Mouse (Mus musculus) small intestine, adult 2 months (tissue): Measurements from ENCODE around the gene Usp8. TPM values are rescaled to one million over a fixed set of nuclear protein-coding genes. Genes with fewer than 3 reads are reported as not detected.

Source experiments
- H3K27ac ChIP-seq: fragments of 200-500 bp; 2 replicates; pipeline ENCODE4 v1.5.1; 2012; ENCODE audit warnings: low read depth, low read length, control low read depth, inconsistent platforms; ENCODE audit not compliant: insufficient read depth
- H3K27me3 ChIP-seq: fragments of 200-500 bp; 2 replicates; pipeline ENCODE4 v1.6.1; 2012; ENCODE audit warnings: mild to moderate bottlenecking, moderate library complexity, low read length, inconsistent platforms; ENCODE audit not compliant: control insufficient read depth, insufficient read depth
- H3K36me3 ChIP-seq: fragments of 200-500 bp; 2 replicates; pipeline ENCODE4 v1.6.1; 2012; ENCODE audit warnings: mild to moderate bottlenecking, low read length, control low read depth, inconsistent platforms; ENCODE audit not compliant: control insufficient read depth, insufficient read depth
- H3K4me1 ChIP-seq: fragments of 200-500 bp; 2 replicates; pipeline ENCODE4 v1.6.1; 2012; ENCODE audit warnings: low read length, inconsistent platforms, mixed read lengths; ENCODE audit not compliant: control insufficient read depth, insufficient read depth, insufficient read length
- H3K4me3 ChIP-seq: fragments of 200-500 bp; 2 replicates; pipeline ENCODE4 v1.5.1; 2012; ENCODE audit warnings: low read depth, mild to moderate bottlenecking, control low read depth, inconsistent platforms, low read length, moderate library complexity
- CTCF ChIP-seq: fragments of 200-500 bp; IDR thresholded peaks from 2 replicates; pipeline ENCODE4 v1.5.1; 2012; ENCODE audit warnings: low read depth, mild to moderate bottlenecking, control low read depth, inconsistent platforms, low read length, moderate library complexity, mixed read lengths; ENCODE audit not compliant: insufficient replicate concordance, insufficient read length; ENCODE audit errors: extremely low read depth
- POLR2A ChIP-seq: fragments of 200-500 bp; IDR thresholded peaks from 2 replicates; pipeline ENCODE4 v1.6.1; 2012; ENCODE audit warnings: low read depth, mild to moderate bottlenecking, control low read depth, inconsistent platforms, low read length, moderate library complexity
- WGBS: fragments of 180-500 bp; shearing (Covaris S2); methylation state at CpG from one replicate; pipeline ENCODE4 v1.1.7; 2018; 5-methylcytosine and 5-hydroxymethylcytosine counted together
- polyA plus RNA-seq: library from polyadenylated mRNA; depleted of rRNA; stranded (reverse); fragments of >200 nt; gene quantifications from 2 replicates; pipeline ENCODE4 v1.2.3, GENCODE M21; 2012; rRNA removed

Usp8 gene
- polyA plus RNA-seq, 1 experiment: 7.5 TPM

DNA sequence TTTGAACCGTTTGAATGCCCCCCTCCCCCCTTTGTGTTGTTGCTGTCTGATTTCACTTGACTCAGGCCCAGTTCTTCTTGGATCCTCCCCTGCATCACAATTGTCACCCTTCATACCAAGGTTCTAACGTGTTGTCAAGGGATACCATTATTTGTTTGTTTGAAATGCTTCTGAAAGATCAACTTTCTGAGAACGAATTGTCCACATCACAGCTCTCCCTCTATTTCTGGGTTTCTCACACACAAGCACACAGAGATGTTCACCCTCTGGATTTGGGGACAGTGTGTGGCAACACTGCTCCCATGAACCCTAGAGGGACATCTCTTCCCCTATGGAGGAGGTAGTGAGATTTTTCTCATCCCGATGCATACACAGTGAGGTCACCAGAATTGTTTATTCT, 76.2 kb downstream of the Usp8 start, which contains the start of gene Usp50:
Gene Usp50 (minus strand): TSS at position 101 of the 400 bp plus-strand sequence.
- H3K27ac ChIP-seq: no peak within 1 kb of the TSS
- H3K27me3 ChIP-seq: no peaks in the 10 kb centered on the region
- 73% methylated on average over 4 of the region's 4 CpGs for WGBS
- H3K4me3 ChIP-seq: no peak within 1 kb of the TSS
- no peaks in the 10 kb centered on the region for H3K36me3 ChIP-seq
- peaks cover 6% of the 10 kb centered on the region; the same call in 1 of the 2 replicates for H3K4me1 ChIP-seq
- TF ChIP-seq CTCF (no peak), POLR2A (no peak)

DNA sequence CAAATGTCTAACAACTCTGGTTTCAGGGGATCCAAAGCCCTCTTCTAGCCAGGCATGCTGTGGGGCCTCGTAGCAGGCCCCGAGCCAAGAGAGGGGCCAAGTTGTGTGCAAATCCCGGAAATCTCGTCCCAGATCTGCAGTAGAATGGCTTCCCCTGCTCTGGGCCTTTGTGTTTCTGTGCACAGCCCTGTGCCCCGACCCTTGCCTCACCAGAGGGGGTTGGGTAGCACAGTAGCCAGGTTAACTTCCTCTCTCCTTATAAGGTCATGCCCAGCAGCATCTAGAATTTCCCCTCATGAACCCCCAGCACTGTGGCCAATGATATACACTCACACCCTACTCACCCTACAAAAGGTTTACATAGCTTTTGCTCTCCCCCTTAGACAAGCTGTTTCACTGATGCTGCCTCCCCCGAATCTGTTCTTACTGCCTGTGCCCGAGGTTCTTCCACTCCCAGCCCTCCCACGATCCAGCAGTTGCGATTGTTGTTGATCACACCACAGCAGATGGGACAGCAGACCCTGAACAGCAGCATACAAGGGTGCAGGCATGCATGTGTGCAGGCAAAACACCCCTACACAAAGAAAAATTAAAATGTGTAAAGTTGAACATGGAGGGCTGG, 80.7 kb downstream of the Usp8 start:
- TF ChIP-seq CTCF (no peak), POLR2A (no peak)
- peaks cover 17% of the 10 kb centered on the region for H3K36me3 ChIP-seq
- H3K27me3 ChIP-seq: no peaks in the 10 kb centered on the region
- H3K4me3 ChIP-seq: no peak overlapping the region
- no peak overlapping the region for H3K27ac ChIP-seq
- peaks cover 6% of the 10 kb centered on the region; the same call in 1 of the 2 replicates for H3K4me1 ChIP-seq
- 27% methylated on average over 9 of the region's 9 CpGs for WGBS

DNA sequence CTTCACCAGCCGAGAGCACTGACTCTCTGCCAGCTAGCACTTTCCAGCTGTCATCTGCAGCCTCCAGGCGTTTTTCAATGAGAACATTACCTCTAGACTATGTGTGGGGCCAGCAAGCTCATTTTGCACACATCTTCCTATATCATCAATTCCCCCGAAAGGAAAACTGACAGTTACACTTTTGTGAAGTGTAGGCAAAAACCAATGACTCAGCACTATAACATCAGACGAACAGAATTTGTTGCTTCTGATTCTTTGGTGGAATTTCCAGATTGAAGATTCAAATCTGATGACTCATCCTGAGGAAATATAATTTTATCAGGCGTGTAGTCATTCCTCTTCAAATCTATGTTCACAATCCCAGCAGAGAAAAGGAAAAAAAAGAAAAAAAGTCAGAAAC, 85.5 kb downstream of the Usp8 start:
- 63% methylated on average over 5 of the region's 5 CpGs for WGBS
- TF ChIP-seq CTCF: no peak
- no peak for TF ChIP-seq POLR2A
- Histone ChIP-seq H3K4me1 (peaks cover 5% of the 10 kb centered on the region; the same call in 1 of the 2 replicates), H3K4me3 (no peak overlapping the region), H3K27me3 (no peaks in the 10 kb centered on the region), H3K27ac (no peak overlapping the region), H3K36me3 (peaks cover 44% of the 10 kb centered on the region)

DNA sequence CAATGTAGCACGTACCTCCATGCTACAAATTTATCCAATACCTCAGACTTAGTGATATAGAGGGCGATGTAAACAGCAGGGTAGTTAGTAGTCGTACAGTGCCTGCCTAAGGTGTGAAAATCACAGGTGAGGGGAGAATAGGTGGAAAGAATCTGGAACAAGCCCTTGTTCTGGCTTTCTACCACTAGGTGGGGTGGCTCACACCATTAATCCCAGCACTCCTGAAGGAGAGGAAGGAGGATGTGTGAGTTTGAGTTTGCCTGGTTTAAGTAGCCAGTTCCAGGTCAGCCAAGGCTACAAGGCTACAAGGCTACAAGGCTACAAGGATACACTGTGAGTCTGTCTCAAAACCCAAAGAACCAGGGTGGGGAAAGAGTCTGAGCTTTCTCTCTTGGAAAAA, 88.6 kb downstream of the Usp8 start:
- WGBS: 84% methylated on average over 3 of the region's 3 CpGs
- no peaks in the 10 kb centered on the region for H3K27me3 ChIP-seq
- H3K4me3 ChIP-seq: no peak overlapping the region
- TF ChIP-seq CTCF (no peak), POLR2A (no peak)
- H3K4me1 ChIP-seq: no peaks in the 10 kb centered on the region
- peaks cover 57% of the 10 kb centered on the region for H3K36me3 ChIP-seq
- H3K27ac ChIP-seq: no peak overlapping the region

DNA sequence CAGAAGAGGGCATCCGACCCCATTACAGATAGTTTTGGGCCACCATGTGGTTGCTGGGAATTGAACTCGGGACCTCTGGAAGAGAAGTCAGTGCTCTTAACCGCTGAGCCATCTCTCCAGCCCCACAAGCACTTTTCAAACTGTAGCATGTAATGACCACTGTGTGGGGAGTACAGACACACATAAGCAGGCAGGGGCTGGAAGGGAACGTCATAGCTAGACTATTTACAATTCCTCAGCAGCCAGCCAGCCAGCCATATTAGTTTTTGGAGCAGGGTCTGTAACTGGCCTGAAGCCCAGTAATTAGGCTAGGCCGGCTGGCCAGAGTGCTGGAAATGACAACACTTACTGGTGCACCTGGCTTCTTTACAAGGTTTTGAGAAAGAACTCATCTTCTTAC, 91.3 kb downstream of the Usp8 start:
- Histone ChIP-seq H3K27ac (no peak overlapping the region), H3K4me3 (no peak overlapping the region), H3K36me3 (peaks cover 51% of the 10 kb centered on the region), H3K27me3 (no peaks in the 10 kb centered on the region), H3K4me1 (no peaks in the 10 kb centered on the region)
- TF ChIP-seq POLR2A (no peak), CTCF (no peak)
- WGBS: 74% methylated on average over 5 of the region's 5 CpGs

- H3K27me3 ChIP-seq: no peaks in the 10 kb centered on the region
Measured at GRCm38 (mm10) chr2:126801980-126802379, 94.9 kb downstream of the Usp8 start.

More at GRCm38 (mm10) chr2:126801980-126802379, 94.9 kb downstream of the Usp8 start:
- H3K36me3 ChIP-seq: peaks cover 48% of the 10 kb centered on the region
- TF ChIP-seq POLR2A (no peak), CTCF (no peak)
- WGBS: 93% methylated on average over 3 of the region's 3 CpGs
- no peak overlapping the region for H3K4me3 ChIP-seq
- H3K27ac ChIP-seq: no peak overlapping the region
- no peaks in the 10 kb centered on the region for H3K4me1 ChIP-seq

Other genes with a start within 250 kb of the Usp8 start
- 0.04 and 0.09 TPM in 2 replicates for gene Atp8b4, start 206.7 kb upstream of the Usp8 start, polyA plus RNA-seq
- 72.1 and 80.3 TPM in 2 replicates for gene Slc27a2, start 154.9 kb upstream of the Usp8 start, polyA plus RNA-seq
- 1.0 and 1.2 TPM in 2 replicates for gene Hdc, start 88.0 kb upstream of the Usp8 start, polyA plus RNA-seq
- gene Gabpb1, start 31.0 kb upstream of the Usp8 start, polyA plus RNA-seq: 3.3 and 5.0 TPM in 2 replicates
- 0.23 and 0.52 TPM in 2 replicates for gene Usp50, start 76.1 kb downstream of the Usp8 start, polyA plus RNA-seq
- 0.74 and 1.3 TPM in 2 replicates for gene Trpm7, start 168.9 kb downstream of the Usp8 start, polyA plus RNA-seq
- 6.0 and 12.0 TPM in 2 replicates for gene Sppl2a, start 225.9 kb downstream of the Usp8 start, polyA plus RNA-seq